Mouse (Mus musculus): Measurements from ENCODE around the gene Arhgef18. TPM values are rescaled to one million over a fixed set of nuclear protein-coding genes. Genes with fewer than 3 reads are reported as not detected.

The Arhgef18 gene
- polyA plus RNA-seq, 1 experiment from 2014 or later: 12.0 TPM

- peak overlapping the region; percentile 84 for H3K27ac ChIP-seq
- H3K4me1 ChIP-seq (replicated peaks): peaks cover 10% of the 10 kb centered on the region; the same call in 1 of the 2 replicates
- peak overlapping the region; percentile 73 for H3K9ac ChIP-seq
- H3K4me3 ChIP-seq: peak overlapping the region; percentile 46
- no peak; the same call in 1 of the 2 replicates for ATAC-seq (ENCODE audit: low FRiP score)
- peak overlapping the region; percentile 61 for H3K4me2 ChIP-seq
- WGBS: 55% methylated on average over 9 of the region's 9 CpGs
- no peaks in the 10 kb centered on the region for H3K27me3 ChIP-seq
- no peaks in the 10 kb centered on the region for H3K36me3 ChIP-seq
- no peaks in the 10 kb centered on the region for H3K9me3 ChIP-seq
These were observed 75.2 kb downstream of the Arhgef18 start for GRCm38 (mm10) chr8:3467886-3468545.

- Histone ChIP-seq H3K4me1 (replicated peaks) (peaks cover 10% of the 10 kb centered on the region; the same call in 1 of the 2 replicates), H3K27me3 (no peaks in the 10 kb centered on the region), H3K4me2 (no peak overlapping the region), H3K4me3 (no peak overlapping the region), H3K36me3 (no peaks in the 10 kb centered on the region), H3K27ac (no peak overlapping the region), H3K9me3 (no peaks in the 10 kb centered on the region), H3K9ac (no peak overlapping the region)
- no peak for ATAC-seq (ENCODE audit: low FRiP score)
- 100% methylated on average over 1 of the region's 1 CpGs for WGBS
These were observed 76.0 kb downstream of the Arhgef18 start for GRCm38 (mm10) chr8:3468838-3469237.

GRCm38 (mm10) chr8:3470562-3470961 lies 77.8 kb downstream of the Arhgef18 start, which contains the start of gene Tex45:
Tex45 (plus strand) TSS chr8:3470862.
- H3K9ac ChIP-seq: no peak within 1 kb of the TSS
- H3K4me3 ChIP-seq: no peak within 1 kb of the TSS
- H3K4me2 ChIP-seq: no peak within 1 kb of the TSS
- 0 out of 2 replicates have a peak, but pooled peaks cover 4% of the 10 kb centered on the region for H3K27me3 ChIP-seq
- H3K36me3 ChIP-seq: no peaks in the 10 kb centered on the region
- H3K4me1 ChIP-seq (replicated peaks): peaks cover 10% of the 10 kb centered on the region; the same call in 1 of the 2 replicates
- no peak for ATAC-seq (ENCODE audit: low FRiP score)
- no peaks in the 10 kb centered on the region for H3K9me3 ChIP-seq
- H3K27ac ChIP-seq: no peak within 1 kb of the TSS

- Histone ChIP-seq H3K36me3 (no peaks in the 10 kb centered on the region), H3K27ac (no peak overlapping the region), H3K27me3 (0 out of 2 replicates have a peak, but pooled peaks cover 8% of the 10 kb centered on the region), H3K4me1 (replicated peaks) (peaks cover 7% of the 10 kb centered on the region), H3K9ac (peak overlapping the region; percentile 66), H3K4me2 (peak overlapping the region; percentile 57), H3K9me3 (no peaks in the 10 kb centered on the region), H3K4me3 (peak overlapping the region; percentile 35)
- WGBS: 33% methylated on average over 37 of the region's 37 CpGs
- ATAC-seq (ENCODE audit: low FRiP score): peak; percentile 63
These were observed 83.1 kb downstream of the Arhgef18 start for GRCm38 (mm10) chr8:3475715-3476429.

- Histone ChIP-seq H3K9ac (no peak overlapping the region), H3K9me3 (no peaks in the 10 kb centered on the region), H3K4me2 (no peak overlapping the region), H3K36me3 (no peaks in the 10 kb centered on the region), H3K27me3 (0 out of 2 replicates have a peak, but pooled peaks cover 8% of the 10 kb centered on the region), H3K4me1 (replicated peaks) (peaks cover 7% of the 10 kb centered on the region), H3K27ac (no peak overlapping the region), H3K4me3 (no peak overlapping the region)
- no peak for ATAC-seq (ENCODE audit: low FRiP score)
- 76% methylated on average over 4 of the region's 4 CpGs for WGBS
These were observed 87.5 kb downstream of the Arhgef18 start for GRCm38 (mm10) chr8:3480221-3480785.

GRCm38 (mm10) chr8:3481605-3482004 lies 88.8 kb downstream of the Arhgef18 start:
- no peaks in the 10 kb centered on the region for H3K4me1 ChIP-seq (replicated peaks)
- 0 out of 2 replicates have a peak, but pooled peaks cover 3% of the 10 kb centered on the region for H3K27me3 ChIP-seq
- H3K36me3 ChIP-seq: no peaks in the 10 kb centered on the region
- H3K9me3 ChIP-seq: no peaks in the 10 kb centered on the region
- H3K4me2 ChIP-seq: no peak overlapping the region
- WGBS: 62% methylated on average over 5 of the region's 5 CpGs
- no peak overlapping the region for H3K27ac ChIP-seq
- no peak overlapping the region for H3K4me3 ChIP-seq
- no peak overlapping the region for H3K9ac ChIP-seq
- no peak for ATAC-seq (ENCODE audit: low FRiP score)

GRCm38 (mm10) chr8:3482240-3482740 lies 89.5 kb downstream of the Arhgef18 start:
- Histone ChIP-seq H3K9me3 (no peaks in the 10 kb centered on the region), H3K27ac (no peak overlapping the region), H3K27me3 (0 out of 2 replicates have a peak, but pooled peaks cover 3% of the 10 kb centered on the region), H3K4me1 (replicated peaks) (no peaks in the 10 kb centered on the region), H3K4me3 (no peak overlapping the region), H3K4me2 (no peak overlapping the region), H3K36me3 (no peaks in the 10 kb centered on the region), H3K9ac (no peak overlapping the region)
- 91% methylated on average over 22 of the region's 22 CpGs for WGBS
- no peak for ATAC-seq (ENCODE audit: low FRiP score)

- Histone ChIP-seq H3K36me3 (no peaks in the 10 kb centered on the region), H3K27ac (no peak overlapping the region), H3K4me2 (no peak overlapping the region), H3K4me3 (no peak overlapping the region), H3K9me3 (no peaks in the 10 kb centered on the region), H3K27me3 (0 out of 2 replicates have a peak, but pooled peaks cover 3% of the 10 kb centered on the region), H3K4me1 (replicated peaks) (no peaks in the 10 kb centered on the region), H3K9ac (no peak overlapping the region)
- ATAC-seq (ENCODE audit: low FRiP score): no peak
- WGBS: 84% methylated on average over 7 of the region's 7 CpGs
These were observed 90.7 kb downstream of the Arhgef18 start for GRCm38 (mm10) chr8:3483546-3483945.

GRCm38 (mm10) chr8:3485192-3485591 lies 92.4 kb downstream of the Arhgef18 start:
- Histone ChIP-seq H3K27me3 (0 out of 2 replicates have a peak, but pooled peaks cover 3% of the 10 kb centered on the region), H3K9ac (no peak overlapping the region), H3K27ac (no peak overlapping the region), H3K4me1 (replicated peaks) (no peaks in the 10 kb centered on the region), H3K36me3 (no peaks in the 10 kb centered on the region), H3K9me3 (no peaks in the 10 kb centered on the region), H3K4me2 (no peak overlapping the region), H3K4me3 (no peak overlapping the region)
- ATAC-seq (ENCODE audit: low FRiP score): no peak
- WGBS: 32% methylated on average over 5 of the region's 5 CpGs

GRCm38 (mm10) chr8:3492901-3493844 lies 100.4 kb downstream of the Arhgef18 start, which contains the start of gene Zfp358:
Zfp358 (plus strand) TSS chr8:3493138.
- Histone ChIP-seq H3K4me1 (replicated peaks) (peaks cover 39% of the 10 kb centered on the region), H3K4me2 (peak within 1 kb of the TSS; percentile 84), H3K9ac (peak within 1 kb of the TSS; percentile 99), H3K4me3 (peak within 1 kb of the TSS; percentile 84), H3K36me3 (peaks cover 34% of the 10 kb centered on the region), H3K27ac (peak within 1 kb of the TSS; percentile 92), H3K27me3 (no peaks in the 10 kb centered on the region), H3K9me3 (peaks cover 7% of the 10 kb centered on the region; the same call in 1 of the 2 replicates)
- 1% methylated on average over 56 of the region's 64 CpGs for WGBS
- ATAC-seq (ENCODE audit: low FRiP score): peak; percentile 89

- Histone ChIP-seq H3K36me3 (peaks cover 34% of the 10 kb centered on the region), H3K27me3 (no peaks in the 10 kb centered on the region), H3K4me3 (peak overlapping the region; percentile 84), H3K4me1 (replicated peaks) (peaks cover 41% of the 10 kb centered on the region), H3K27ac (peak overlapping the region; percentile 92), H3K9me3 (peaks cover 7% of the 10 kb centered on the region; the same call in 1 of the 2 replicates), H3K9ac (peak overlapping the region; percentile 99), H3K4me2 (peak overlapping the region; percentile 84)
- WGBS: 42% methylated on average over 6 of the region's 6 CpGs
- ATAC-seq (ENCODE audit: low FRiP score): peak; percentile 19
These were observed 101.0 kb downstream of the Arhgef18 start for GRCm38 (mm10) chr8:3493845-3494208.
